Mouse (Mus musculus): ENCODE data around the gene Prpf4. TPM values are rescaled to one million over a fixed set of nuclear protein-coding genes. Genes with fewer than 3 reads are reported as not detected.

Gene Prpf4
- polyA plus RNA-seq, 1 experiment from 2014 or later, result 15.0 TPM

DNA sequence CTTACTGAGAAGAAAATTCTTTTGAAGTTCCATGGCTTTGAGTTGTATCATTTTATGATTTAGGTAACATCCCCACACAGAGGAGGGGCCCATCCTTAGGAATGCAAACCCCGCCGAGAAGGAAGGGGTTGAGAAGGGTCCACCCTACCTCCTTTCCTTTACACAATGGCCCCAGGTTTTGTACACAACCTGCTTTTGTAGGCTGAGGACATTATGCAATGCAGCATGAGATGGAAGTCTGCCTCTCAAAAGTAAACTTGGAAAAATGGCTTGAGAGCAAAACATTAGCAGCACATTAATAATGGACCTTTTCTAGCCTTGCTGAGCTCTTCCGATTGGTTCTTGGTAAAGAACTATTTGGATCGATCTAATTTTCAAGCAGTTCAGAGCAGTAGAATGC, 42.3 kb upstream of the Prpf4 start:
- Histone ChIP-seq H3K4me1 (ENCODE audit: control insufficient read depth, insufficient read depth, low read length) (peaks cover 21% of the 10 kb centered on the region), H3K36me3 (ENCODE audit: control insufficient read depth, insufficient read depth) (no peaks in the 10 kb centered on the region), H3K27me3 (ENCODE audit: control insufficient read depth, insufficient read depth, low read length) (no peaks in the 10 kb centered on the region), H3K4me2 (ENCODE audit: low read depth, low read length) (no peak overlapping the region), H3K9ac (ENCODE audit: low read length) (no peak overlapping the region), H3K4me3 (ENCODE audit: low read length) (no peak overlapping the region), H3K9me3 (replicated peaks; ENCODE audit: control insufficient read depth, low read length) (no peaks in the 10 kb centered on the region), H3K27ac (ENCODE audit: low read length) (no peak overlapping the region)
- ATAC-seq (replicated peaks; ENCODE audit: extremely low read depth, insufficient read depth, low FRiP score), result no peak
- 86% methylated on average over 4 of the region's 4 CpGs for WGBS

DNA sequence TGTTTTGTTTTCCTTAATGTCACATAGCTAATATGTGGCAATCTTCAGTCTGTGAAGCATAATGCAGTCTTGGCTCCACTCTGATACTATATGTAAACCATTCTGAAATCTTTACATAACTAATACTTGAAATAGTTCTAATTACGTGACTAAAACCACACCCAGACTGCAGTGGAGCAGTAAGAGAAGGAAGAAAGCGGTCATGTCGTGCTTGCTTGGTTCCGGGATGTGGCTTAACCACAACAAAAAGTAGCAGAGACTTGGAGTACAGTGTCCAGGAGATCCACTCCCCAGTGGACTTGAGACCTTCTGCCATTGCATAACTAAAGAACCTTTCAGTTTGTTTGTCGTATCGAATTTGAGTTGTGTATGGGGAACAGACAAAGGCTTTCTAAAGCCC, 41.0 kb upstream of the Prpf4 start:
- H3K4me3 ChIP-seq (ENCODE audit: low read length), result no peak overlapping the region
- peaks cover 15% of the 10 kb centered on the region for H3K4me1 ChIP-seq (ENCODE audit: control insufficient read depth, insufficient read depth, low read length)
- no peak for ATAC-seq (replicated peaks; ENCODE audit: extremely low read depth, insufficient read depth, low FRiP score)
- H3K9me3 ChIP-seq (replicated peaks; ENCODE audit: control insufficient read depth, low read length), result no peaks in the 10 kb centered on the region
- no peaks in the 10 kb centered on the region for H3K27me3 ChIP-seq (ENCODE audit: control insufficient read depth, insufficient read depth, low read length)
- no peak overlapping the region for H3K9ac ChIP-seq (ENCODE audit: low read length)
- 83% methylated on average over 6 of the region's 6 CpGs for WGBS
- H3K36me3 ChIP-seq (ENCODE audit: control insufficient read depth, insufficient read depth), result no peaks in the 10 kb centered on the region
- no peak overlapping the region for H3K4me2 ChIP-seq (ENCODE audit: low read depth, low read length)
- H3K27ac ChIP-seq (ENCODE audit: low read length), result no peak overlapping the region

DNA sequence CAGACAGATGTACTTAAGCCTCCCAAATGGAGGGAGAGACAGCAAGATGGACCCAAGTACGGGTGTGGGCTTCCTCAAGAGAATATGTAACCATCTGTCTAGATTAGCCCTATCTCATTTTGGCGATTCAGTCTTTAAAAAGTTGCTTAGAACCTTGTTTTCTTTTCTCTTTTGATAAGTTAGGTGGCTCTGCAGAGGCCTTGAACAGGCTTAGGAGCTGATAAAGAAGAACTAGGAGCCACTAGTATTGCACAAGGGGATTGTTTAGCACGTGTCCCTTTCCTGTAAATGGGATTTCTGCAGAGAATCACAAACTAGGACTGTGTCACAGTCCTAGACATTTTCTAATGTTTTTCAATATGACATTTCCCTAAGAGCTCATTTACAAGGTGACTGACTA, 39.5 kb upstream of the Prpf4 start:
- Histone ChIP-seq H3K9ac (ENCODE audit: low read length) (no peak overlapping the region), H3K4me2 (ENCODE audit: low read depth, low read length) (no peak overlapping the region), H3K27me3 (ENCODE audit: control insufficient read depth, insufficient read depth, low read length) (no peaks in the 10 kb centered on the region), H3K36me3 (ENCODE audit: control insufficient read depth, insufficient read depth) (no peaks in the 10 kb centered on the region), H3K4me1 (ENCODE audit: control insufficient read depth, insufficient read depth, low read length) (peaks cover 19% of the 10 kb centered on the region), H3K9me3 (replicated peaks; ENCODE audit: control insufficient read depth, low read length) (no peaks in the 10 kb centered on the region), H3K27ac (ENCODE audit: low read length) (no peak overlapping the region), H3K4me3 (ENCODE audit: low read length) (no peak overlapping the region)
- 37% methylated on average over 3 of the region's 3 CpGs for WGBS
- no peak for ATAC-seq (replicated peaks; ENCODE audit: extremely low read depth, insufficient read depth, low FRiP score)

DNA sequence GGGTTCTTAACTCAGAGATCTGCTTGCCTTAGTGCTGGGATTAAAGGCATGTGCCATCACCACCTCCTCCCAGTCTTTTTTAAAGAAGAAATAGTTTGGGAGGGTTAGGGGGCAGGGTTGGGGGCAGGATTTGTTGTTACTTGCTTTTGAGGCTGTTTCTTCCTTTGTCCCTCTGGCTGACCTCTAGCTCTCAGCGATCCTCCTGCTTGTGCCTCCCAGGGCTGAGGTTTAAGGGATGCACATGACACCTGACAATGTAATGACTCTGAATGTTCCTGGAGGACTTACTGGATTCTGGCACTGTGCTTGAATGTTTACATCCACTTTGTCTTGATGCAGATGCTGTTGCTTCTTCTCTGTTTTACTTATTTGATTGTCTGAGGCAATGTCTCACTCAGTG, 36.2 kb upstream of the Prpf4 start:
- no peaks in the 10 kb centered on the region for H3K27me3 ChIP-seq (ENCODE audit: control insufficient read depth, insufficient read depth, low read length)
- H3K9ac ChIP-seq (ENCODE audit: low read length), result no peak overlapping the region
- no peak overlapping the region for H3K4me2 ChIP-seq (ENCODE audit: low read depth, low read length)
- H3K27ac ChIP-seq (ENCODE audit: low read length), result no peak overlapping the region
- H3K9me3 ChIP-seq (replicated peaks; ENCODE audit: control insufficient read depth, low read length), result no peaks in the 10 kb centered on the region
- no peak overlapping the region for H3K4me3 ChIP-seq (ENCODE audit: low read length)
- H3K36me3 ChIP-seq (ENCODE audit: control insufficient read depth, insufficient read depth), result no peaks in the 10 kb centered on the region
- no peak for ATAC-seq (replicated peaks; ENCODE audit: extremely low read depth, insufficient read depth, low FRiP score)
- peaks cover 28% of the 10 kb centered on the region for H3K4me1 ChIP-seq (ENCODE audit: control insufficient read depth, insufficient read depth, low read length)
- WGBS, result 61% methylated on average over 1 of the region's 1 CpGs

DNA sequence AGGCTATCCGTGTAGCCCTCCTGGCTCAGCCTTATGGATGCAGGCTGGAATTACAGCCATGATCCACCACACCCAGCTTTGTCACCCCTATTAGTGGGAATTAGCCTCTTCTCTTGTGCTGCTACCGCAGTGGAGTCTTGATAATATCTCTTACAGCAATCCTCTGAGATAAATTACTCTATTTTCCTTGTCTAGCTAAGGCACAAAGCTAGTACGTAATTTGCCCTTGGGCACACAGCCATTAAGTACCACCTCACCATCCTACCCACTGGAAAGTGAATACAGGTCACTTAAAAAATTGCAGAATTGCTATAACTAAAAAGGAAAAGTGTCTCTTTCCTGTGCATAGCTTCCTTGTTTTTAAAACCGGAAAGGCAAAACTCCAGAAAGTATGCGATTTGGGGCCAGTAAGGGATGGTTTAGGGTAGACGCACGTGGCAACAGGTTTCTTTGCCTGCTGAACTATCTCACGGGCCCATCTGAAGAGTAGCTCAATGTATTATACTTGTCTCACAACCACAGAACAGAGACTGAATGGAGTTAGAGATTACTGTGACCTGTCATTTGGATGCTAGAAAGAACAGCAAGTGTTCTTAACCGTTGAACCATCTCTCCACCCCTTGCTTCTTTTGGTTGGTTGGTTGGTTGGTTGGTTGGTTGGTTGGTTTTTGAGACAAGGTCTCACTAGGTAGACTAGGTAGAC, 35.6 kb upstream of the Prpf4 start:
- Histone ChIP-seq H3K36me3 (ENCODE audit: control insufficient read depth, insufficient read depth) (no peaks in the 10 kb centered on the region), H3K4me2 (ENCODE audit: low read depth, low read length) (no peak overlapping the region), H3K27me3 (ENCODE audit: control insufficient read depth, insufficient read depth, low read length) (no peaks in the 10 kb centered on the region), H3K4me3 (ENCODE audit: low read length) (no peak overlapping the region), H3K4me1 (ENCODE audit: control insufficient read depth, insufficient read depth, low read length) (peaks cover 28% of the 10 kb centered on the region), H3K9ac (ENCODE audit: low read length) (no peak overlapping the region), H3K9me3 (replicated peaks; ENCODE audit: control insufficient read depth, low read length) (no peaks in the 10 kb centered on the region), H3K27ac (ENCODE audit: low read length) (no peak overlapping the region)
- 84% methylated on average over 9 of the region's 9 CpGs for WGBS
- no peak for ATAC-seq (replicated peaks; ENCODE audit: extremely low read depth, insufficient read depth, low FRiP score)

DNA sequence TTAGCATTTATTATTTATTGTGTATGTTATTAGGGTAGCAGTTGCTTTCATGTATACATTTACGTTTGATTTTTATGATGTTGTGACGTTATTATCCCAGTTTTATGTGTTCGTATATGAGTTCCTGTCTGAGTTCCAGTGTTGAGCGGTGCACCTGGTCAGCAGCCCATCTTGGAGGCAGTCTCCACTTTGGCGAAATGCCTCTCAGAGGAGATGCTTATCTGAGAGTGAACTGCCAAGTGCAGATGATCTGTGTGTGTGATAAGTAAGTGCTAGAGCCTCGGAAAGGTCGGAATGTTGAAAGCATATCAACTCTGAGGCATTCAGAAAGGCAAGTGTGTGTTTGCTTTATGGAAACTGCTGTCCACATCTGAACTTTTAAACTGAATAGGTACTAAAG, 34.9 kb upstream of the Prpf4 start:
- Histone ChIP-seq H3K4me1 (ENCODE audit: control insufficient read depth, insufficient read depth, low read length) (peaks cover 28% of the 10 kb centered on the region), H3K4me3 (ENCODE audit: low read length) (no peak overlapping the region), H3K4me2 (ENCODE audit: low read depth, low read length) (no peak overlapping the region), H3K9me3 (replicated peaks; ENCODE audit: control insufficient read depth, low read length) (no peaks in the 10 kb centered on the region), H3K27me3 (ENCODE audit: control insufficient read depth, insufficient read depth, low read length) (no peaks in the 10 kb centered on the region), H3K36me3 (ENCODE audit: control insufficient read depth, insufficient read depth) (no peaks in the 10 kb centered on the region), H3K27ac (ENCODE audit: low read length) (no peak overlapping the region), H3K9ac (ENCODE audit: low read length) (no peak overlapping the region)
- 58% methylated on average over 7 of the region's 7 CpGs for WGBS
- no peak for ATAC-seq (replicated peaks; ENCODE audit: extremely low read depth, insufficient read depth, low FRiP score)

DNA sequence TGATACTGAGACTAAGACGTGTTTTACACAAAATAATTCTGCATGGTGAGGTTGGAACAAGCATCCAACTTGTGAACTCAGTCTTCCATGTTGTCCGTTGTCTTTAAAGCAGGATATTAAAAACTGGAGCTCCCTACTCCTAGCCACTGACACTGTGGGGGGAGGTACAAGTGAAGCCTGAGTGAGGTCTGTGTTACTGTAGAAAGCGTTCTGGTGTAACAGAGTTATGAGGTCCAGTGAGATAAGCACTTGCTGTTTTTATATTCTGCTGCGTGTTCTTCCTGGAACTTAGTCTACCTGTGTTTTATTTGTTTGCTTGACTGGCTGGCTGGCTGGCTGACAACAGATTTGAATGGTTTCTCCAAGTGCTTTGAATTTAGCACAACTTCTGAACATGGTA, 34.3 kb upstream of the Prpf4 start:
- H3K4me1 ChIP-seq (ENCODE audit: control insufficient read depth, insufficient read depth, low read length), result peaks cover 21% of the 10 kb centered on the region
- H3K4me3 ChIP-seq (ENCODE audit: low read length), result no peak overlapping the region
- WGBS, result 43% methylated on average over 4 of the region's 4 CpGs
- peak overlapping the region; percentile 31; the same call in 1 of the 2 replicates for H3K4me2 ChIP-seq (ENCODE audit: low read depth, low read length)
- no peaks in the 10 kb centered on the region for H3K9me3 ChIP-seq (replicated peaks; ENCODE audit: control insufficient read depth, low read length)
- H3K9ac ChIP-seq (ENCODE audit: low read length), result no peak overlapping the region
- peak; percentile 58; the same call in 1 of the 2 replicates for ATAC-seq (replicated peaks; ENCODE audit: extremely low read depth, insufficient read depth, low FRiP score)
- no peaks in the 10 kb centered on the region for H3K27me3 ChIP-seq (ENCODE audit: control insufficient read depth, insufficient read depth, low read length)
- H3K36me3 ChIP-seq (ENCODE audit: control insufficient read depth, insufficient read depth), result no peaks in the 10 kb centered on the region
- H3K27ac ChIP-seq (ENCODE audit: low read length), result peak overlapping the region; percentile 69

DNA sequence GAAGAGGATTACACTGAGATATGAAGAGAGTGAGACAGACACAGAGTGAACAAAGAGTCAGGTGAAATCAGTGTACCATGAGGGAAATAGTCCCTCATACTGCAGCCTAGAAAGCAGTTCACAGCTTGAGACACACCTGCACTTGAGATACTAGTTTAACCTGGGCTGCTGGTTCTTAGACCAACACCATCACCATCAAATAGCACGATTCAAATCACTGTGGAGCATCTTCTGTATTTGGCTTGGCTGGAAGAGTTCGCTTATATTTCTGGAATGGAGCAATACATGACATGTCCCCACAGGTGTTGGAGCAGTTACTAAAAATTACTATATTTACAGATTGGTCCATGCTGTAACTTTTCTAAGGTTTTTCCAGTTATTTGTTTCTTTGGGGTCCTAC, 32.5 kb upstream of the Prpf4 start:
- peaks cover 20% of the 10 kb centered on the region for H3K4me1 ChIP-seq (ENCODE audit: control insufficient read depth, insufficient read depth, low read length)
- no peaks in the 10 kb centered on the region for H3K9me3 ChIP-seq (replicated peaks; ENCODE audit: control insufficient read depth, low read length)
- no peak for ATAC-seq (replicated peaks; ENCODE audit: extremely low read depth, insufficient read depth, low FRiP score)
- H3K4me2 ChIP-seq (ENCODE audit: low read depth, low read length), result no peak overlapping the region
- no peaks in the 10 kb centered on the region for H3K27me3 ChIP-seq (ENCODE audit: control insufficient read depth, insufficient read depth, low read length)
- no peak overlapping the region for H3K27ac ChIP-seq (ENCODE audit: low read length)
- WGBS, result 85% methylated on average over 2 of the region's 2 CpGs
- H3K4me3 ChIP-seq (ENCODE audit: low read length), result no peak overlapping the region
- H3K9ac ChIP-seq (ENCODE audit: low read length), result no peak overlapping the region
- H3K36me3 ChIP-seq (ENCODE audit: control insufficient read depth, insufficient read depth), result no peaks in the 10 kb centered on the region

DNA sequence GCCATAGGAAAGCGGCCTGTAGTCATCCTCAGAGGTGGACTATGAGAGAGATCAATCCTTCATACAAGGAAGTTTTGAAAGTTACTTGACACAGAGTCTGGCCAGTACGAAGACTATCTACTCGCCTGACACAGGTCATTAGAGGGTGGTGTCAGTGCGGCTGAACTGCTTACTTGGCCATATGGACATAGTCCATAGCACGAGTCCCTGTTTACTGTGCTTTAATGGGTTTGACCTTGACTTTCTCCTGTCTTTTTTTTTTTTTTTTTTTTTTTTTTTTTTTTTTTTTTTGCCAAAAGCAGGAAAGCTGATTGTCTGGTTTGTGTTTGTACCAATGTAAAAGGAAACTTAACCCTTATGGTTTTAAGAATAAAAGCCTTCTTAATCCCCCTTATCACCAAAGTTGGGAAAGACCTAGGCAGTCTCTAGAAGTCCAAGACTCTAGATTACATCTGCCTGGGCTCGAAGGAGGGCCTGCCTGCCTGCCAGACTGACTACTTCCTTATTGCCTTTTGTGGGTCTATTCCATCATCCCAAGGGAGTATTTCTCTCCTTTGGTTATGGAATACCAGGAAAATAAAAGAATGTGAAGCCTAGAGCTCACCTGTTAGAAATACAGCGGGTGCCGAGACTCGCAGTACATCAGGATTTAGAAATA, 28.7 kb upstream of the Prpf4 start:
- H3K27ac ChIP-seq (ENCODE audit: low read length), result no peak overlapping the region
- no peaks in the 10 kb centered on the region for H3K27me3 ChIP-seq (ENCODE audit: control insufficient read depth, insufficient read depth, low read length)
- no peak for ATAC-seq (replicated peaks; ENCODE audit: extremely low read depth, insufficient read depth, low FRiP score)
- H3K9ac ChIP-seq (ENCODE audit: low read length), result no peak overlapping the region
- H3K36me3 ChIP-seq (ENCODE audit: control insufficient read depth, insufficient read depth), result no peaks in the 10 kb centered on the region
- no peak overlapping the region for H3K4me3 ChIP-seq (ENCODE audit: low read length)
- 80% methylated on average over 9 of the region's 9 CpGs for WGBS
- no peaks in the 10 kb centered on the region for H3K9me3 ChIP-seq (replicated peaks; ENCODE audit: control insufficient read depth, low read length)
- no peak overlapping the region for H3K4me2 ChIP-seq (ENCODE audit: low read depth, low read length)
- H3K4me1 ChIP-seq (ENCODE audit: control insufficient read depth, insufficient read depth, low read length), result peaks cover 5% of the 10 kb centered on the region
